Mouse (Mus musculus) v-Abl transformed pro-B cells (cell line): ENCODE measurements at regions not wholly inside any gene's neighbourhood (a gene's known extent, or its start where the extent isn't known, plus 50 kb on each side); places are given as distances from the start of the nearest gene placed in this dataset.

ENCODE experiments used
- in situ Hi-C, 2 experiments: fragments of 400-800 bp; cut with MboI; formaldehyde crosslinking; loops; one replicate each; pipeline ENCODE4 v1.15.1; 2025; ENCODE audit not compliant: unreplicated experiment in 2 of 2

GRCm38 (mm10) chrX:5873464-5873863, 173.8 kb upstream of the Nudt11 start:
- in situ Hi-C loops, result no loop called here

- in situ Hi-C loops, result no loop called here
Observed at GRCm38 (mm10) chrX:5917203-5917602, 130.1 kb upstream of the Nudt11 start.

GRCm38 (mm10) chrX:5933517-5933916, 113.7 kb upstream of the Nudt11 start:
- in situ Hi-C loops, result loop anchor here in 1 of 2 experiments (10.0 kb wide), 1 partner anchor 61 kb away; no protein-coding TSS in a partner anchor

- in situ Hi-C loops, result no loop called here
Observed at GRCm38 (mm10) chrX:5941956-5942355, 105.3 kb upstream of the Nudt11 start.
